Mouse (Mus musculus) spleen, postnatal 0 days (tissue): Measurements from ENCODE around the gene Sipa1l3. TPM values are rescaled to one million over a fixed set of nuclear protein-coding genes. Genes with fewer than 3 reads are reported as not detected.

Experiments used
- polyA plus RNA-seq: library from polyadenylated mRNA; unstranded; fragments of >200 nt; fragmentation: Nextera tagmentation; extraction: Ambion mirVana; gene quantifications from 2 replicates; pipeline ENCODE4 v1.2.1, GENCODE M21; 2015

Gene Sipa1l3
- 5.1 and 5.3 TPM in 2 replicates for polyA plus RNA-seq

GRCm38 (mm10) chr7:29518421-29519210, at the start of gene Sipa1l3:
Sipa1l3 (minus strand) TSS chr7:29518641.

GRCm38 (mm10) chr7:29303738-29304462, 214.5 kb downstream of the Sipa1l3 start, which contains the start of gene Dpf1:
Dpf1 (plus strand) TSS chr7:29303951.

GRCm38 (mm10) chr7:29288942-29289638, 229.4 kb downstream of the Sipa1l3 start, which contains the start of gene Ppp1r14a:
Ppp1r14a (plus strand) TSS chr7:29289308.

GRCm38 (mm10) chr7:29281201-29282073, 237.0 kb downstream of the Sipa1l3 start, which contains the start of gene Spint2:
Spint2 (minus strand) TSS chr7:29281912.

Other genes starting within 250 kb of the Sipa1l3 start
- 40.8 and 44.8 TPM in 2 replicates for gene Spint2, start 236.7 kb downstream of the Sipa1l3 start, polyA plus RNA-seq
- gene Ppp1r14a, start 229.3 kb downstream of the Sipa1l3 start, polyA plus RNA-seq = 27.1 and 27.3 TPM in 2 replicates
- gene Dpf1, start 214.7 kb downstream of the Sipa1l3 start, polyA plus RNA-seq = 0.81 and 1.8 TPM in 2 replicates
- not detected in 2 replicates for gene Catsperg2, start 208.4 kb upstream of the Sipa1l3 start, polyA plus RNA-seq
- 4.4 and 4.6 TPM in 2 replicates for gene Zfp84, start 249.9 kb upstream of the Sipa1l3 start, polyA plus RNA-seq